Mouse (Mus musculus) urinary bladder, postnatal 36 days (tissue): ENCODE measurements around the gene Vpreb3.

Experiments
- DNase-seq, 2 experiments: peaks; one replicate each; pipeline ENCODE4 v3.0.0; 2022; ENCODE audit warnings: low spot score in 2 of 2, mixed read lengths in 1 of 2

Gene Vpreb3

DNA sequence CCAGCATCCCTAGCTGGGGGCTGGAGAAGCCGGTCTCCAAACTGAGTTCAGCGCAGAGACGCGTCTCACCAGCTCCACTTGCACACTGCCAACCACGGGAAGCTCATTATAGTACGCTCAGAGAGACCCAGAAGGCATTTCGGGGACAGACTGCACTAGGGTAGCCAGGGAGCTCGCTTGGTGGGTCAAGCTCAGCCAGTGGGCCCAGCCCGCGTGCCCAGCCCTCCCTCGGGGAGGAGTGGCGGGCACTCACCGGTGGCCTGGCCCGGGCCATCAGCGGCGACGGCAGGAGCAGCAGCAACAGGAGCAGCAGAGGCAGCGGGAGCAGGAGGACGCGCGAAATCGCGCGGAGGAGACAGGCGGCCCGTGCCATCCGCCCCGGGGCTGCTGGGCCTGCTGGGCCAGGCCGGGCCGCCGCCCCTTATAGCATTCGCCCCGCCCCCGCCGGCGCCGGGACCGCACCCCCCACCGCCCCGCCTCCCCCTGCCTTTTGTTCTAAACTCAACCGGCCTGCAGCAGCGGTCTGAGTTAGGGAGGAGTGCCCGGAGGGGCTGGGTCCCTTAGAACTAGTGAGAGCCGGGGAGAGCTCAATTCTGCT, 10.7 kb upstream of the Vpreb3 start:
- DNase-seq, result peak in 1 of 2 experiments; percentile 48

- no peak for DNase-seq
These were observed 10.0 kb upstream of the Vpreb3 start, which contains the start of gene Chchd10 for GRCm38 (mm10) chr10:75932891-75933290. Gene Chchd10, plus strand, starts transcription at chr10:75933130.

DNA sequence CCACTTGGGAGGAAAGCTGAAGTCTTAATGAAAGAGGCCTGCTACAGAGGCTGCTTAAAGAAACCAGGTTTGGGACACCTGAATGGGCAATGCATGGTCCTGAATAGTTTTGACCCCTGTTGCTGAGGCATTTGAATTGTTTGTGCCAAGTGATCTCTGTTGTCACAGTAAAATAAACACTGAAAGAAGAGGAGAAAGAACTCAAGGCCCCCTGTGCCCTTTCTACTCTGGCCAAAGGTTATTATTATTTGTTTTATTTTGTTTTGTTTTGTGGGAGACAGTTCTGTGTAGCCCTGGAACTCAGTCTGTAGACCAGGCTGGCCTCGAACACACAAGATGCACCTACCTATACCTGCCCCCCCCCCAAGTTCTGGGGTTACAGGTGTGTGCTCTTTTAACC, 7.9 kb upstream of the Vpreb3 start:
- DNase-seq, result no peak

DNA sequence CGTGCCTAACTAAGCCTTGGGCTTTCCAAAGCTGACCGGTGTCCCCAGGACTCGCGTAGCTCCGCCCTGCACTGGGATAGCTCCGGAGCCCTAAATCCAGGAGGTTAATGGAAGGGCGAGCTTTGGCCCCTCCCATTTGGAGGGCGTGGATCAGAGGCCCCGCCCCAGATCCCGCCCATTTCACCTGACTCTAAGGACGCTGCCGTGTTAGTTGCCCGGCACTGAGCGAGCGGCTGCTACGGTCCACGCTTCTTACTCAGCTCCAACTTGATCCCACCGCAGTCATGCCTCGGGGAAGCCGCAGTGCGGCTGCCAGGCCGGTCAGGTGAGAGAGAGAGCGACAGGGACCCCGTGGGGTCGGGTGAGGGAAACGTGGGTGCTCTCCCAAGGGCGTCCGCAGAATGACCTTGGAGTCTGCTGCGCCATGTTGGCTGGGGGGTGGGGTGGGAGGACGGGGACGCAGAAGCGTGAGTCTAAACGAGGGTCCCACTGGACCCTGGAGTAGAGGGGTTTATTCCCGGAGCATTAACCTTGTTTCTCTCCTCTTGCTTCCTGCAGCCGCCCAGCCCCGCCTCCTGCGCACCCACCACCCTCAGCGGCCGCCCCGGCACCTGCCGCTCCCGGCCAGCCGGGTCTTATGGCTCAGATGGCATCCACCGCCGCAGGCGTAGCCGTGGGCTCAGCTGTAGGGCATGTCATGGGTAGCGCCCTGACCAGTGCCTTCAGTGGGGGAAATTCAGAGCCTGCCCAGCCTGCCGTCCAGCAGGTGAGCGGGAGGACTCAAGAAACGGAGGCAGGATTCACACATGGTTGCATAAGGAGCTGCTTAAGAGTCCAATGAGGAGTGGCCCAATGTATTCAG, 6.9 kb upstream of the Vpreb3 start, which contains the start of gene Mmp11:
TSS of gene Mmp11 (minus strand) at position 817 of the 862 bp plus-strand sequence.
- DNase-seq, result peak in 1 of 2 experiments; percentile 72

GRCm38 (mm10) chr10:75936909-75937667, 5.8 kb upstream of the Vpreb3 start:
- DNase-seq, result no peak

DNA sequence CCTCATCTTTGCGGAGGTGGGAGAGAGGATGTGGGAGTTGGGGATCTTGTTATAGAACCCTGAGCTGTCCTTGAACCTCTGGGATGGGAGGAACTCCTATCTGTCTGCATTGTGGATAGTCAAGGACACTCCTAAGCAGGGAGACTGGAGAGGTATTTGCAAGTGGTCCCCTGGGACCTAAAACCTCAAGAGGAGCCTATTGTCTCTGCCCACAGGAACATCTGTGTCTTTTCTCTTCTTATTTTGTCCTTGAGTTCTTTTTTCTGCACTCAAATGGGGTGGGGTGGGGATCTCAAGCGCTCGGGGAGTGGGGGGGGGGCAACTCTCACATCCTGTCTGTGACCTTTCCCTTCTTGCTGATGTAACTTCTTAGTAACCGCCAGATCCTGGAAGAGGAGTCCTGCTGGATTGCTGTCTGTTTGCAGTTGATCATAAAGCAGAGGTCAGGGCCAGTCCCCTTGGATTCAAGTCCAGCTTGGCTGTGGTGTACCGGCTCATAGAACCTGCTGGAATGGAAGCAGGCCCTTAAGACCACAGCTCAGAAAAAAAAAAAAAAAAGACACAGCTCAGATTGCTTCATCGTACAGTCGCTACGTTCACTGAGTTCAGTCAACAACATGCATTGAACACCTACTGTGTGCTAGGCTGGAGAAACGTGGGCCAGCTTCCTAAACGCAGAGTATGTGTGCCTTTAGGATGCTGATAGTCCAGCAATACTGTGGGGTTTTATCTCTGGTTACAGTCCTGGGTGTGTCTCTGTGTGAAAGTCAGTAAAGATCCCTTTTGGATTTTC, 4.8 kb upstream of the Vpreb3 start:
- DNase-seq, result no peak

DNA sequence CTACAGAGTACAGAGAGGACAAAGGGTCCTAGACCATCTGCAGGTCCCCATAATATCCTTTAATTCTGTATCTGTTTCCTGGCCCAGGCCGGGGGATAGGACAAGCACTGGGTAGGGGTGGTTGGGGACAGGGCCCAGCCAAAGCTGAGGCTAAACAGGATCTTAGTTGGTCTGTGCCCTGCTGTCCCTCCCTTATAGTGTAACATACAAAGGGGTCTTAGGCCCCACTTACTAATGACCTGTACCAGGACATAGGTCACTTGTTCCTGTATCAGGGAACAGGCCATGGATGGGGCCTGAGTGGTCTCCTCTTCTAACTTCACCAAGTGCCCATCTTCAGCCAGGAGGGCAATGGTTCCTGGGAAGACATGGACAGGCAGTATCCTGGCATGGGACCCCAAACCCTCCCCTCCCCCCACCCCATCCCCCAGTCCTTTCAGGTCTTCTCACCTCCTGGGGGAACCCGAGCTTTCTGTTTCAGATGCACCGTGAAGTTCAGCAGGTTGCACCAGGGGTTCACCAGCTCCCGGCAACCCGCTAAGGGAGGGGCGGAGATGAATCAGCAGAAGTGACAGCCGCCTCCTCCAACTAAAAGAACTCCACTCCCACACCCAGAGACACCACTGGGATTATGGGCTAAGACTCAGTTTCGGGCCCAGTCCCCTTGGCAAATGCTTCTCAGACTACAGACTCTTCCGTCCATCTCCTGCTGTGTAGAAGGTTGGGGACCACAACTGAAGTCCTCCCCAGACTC, 3.2 kb upstream of the Vpreb3 start:
- no peak for DNase-seq

DNA sequence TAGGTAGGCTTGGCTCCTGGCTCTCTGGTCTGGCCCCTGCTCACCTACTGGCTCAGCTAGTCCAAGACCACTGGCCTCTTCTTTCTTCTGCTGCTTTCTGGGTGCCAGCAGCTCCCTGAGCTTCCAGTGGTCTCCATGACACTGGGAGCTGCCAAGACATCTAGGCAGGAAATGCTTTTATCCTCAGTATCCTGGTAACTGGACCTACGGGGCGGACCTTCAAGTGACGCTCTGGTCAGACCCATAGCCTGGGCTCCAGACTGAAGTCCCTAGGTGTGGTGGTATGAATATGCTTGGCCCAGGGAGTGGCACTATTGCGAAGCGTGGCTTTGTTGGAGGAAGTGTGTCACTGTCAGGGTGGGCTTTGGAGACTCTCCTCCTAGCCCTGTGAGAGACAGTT, 2.3 kb upstream of the Vpreb3 start, which contains the start of gene Gm867:
TSS of gene Gm867 (minus strand) at position 153 of the 400 bp plus-strand sequence.
- no peak for DNase-seq

DNA sequence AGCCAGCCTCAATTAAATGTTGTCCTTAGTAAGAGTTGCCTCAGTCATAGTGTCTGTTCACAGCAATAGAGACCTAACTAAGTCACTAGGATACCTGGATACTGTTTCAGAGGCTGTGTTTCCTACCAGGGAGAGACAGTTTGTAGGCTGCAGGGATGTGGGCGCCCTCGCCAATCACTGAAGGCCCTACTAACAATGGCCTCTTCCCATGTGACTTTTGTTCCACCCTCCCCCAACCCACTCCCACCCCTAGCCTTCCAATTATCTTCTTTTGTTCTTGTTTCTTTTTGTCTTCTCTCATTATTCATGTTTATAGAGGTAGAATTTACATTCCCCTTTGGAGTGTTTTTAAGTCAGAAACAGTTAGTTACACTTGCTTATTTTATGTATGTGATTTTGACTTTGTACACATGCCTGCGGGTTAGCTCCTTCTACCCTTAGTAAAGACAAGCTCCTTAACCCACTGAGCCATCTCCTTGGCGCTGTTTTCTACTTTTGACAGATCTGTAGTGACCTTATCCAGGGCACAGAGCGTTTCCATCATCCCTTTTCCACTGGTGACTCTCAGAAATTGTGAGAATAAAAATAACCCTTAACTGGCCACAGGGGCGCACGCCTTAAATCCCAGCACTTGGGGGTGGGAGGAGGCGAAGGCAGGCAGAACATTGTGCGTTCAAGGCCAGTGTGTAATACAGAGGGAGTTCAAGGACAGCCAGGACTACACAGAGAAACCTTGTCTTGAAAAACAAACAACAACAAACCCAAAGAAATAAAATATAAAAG, 1.6 kb upstream of the Vpreb3 start:
- no peak for DNase-seq

DNA sequence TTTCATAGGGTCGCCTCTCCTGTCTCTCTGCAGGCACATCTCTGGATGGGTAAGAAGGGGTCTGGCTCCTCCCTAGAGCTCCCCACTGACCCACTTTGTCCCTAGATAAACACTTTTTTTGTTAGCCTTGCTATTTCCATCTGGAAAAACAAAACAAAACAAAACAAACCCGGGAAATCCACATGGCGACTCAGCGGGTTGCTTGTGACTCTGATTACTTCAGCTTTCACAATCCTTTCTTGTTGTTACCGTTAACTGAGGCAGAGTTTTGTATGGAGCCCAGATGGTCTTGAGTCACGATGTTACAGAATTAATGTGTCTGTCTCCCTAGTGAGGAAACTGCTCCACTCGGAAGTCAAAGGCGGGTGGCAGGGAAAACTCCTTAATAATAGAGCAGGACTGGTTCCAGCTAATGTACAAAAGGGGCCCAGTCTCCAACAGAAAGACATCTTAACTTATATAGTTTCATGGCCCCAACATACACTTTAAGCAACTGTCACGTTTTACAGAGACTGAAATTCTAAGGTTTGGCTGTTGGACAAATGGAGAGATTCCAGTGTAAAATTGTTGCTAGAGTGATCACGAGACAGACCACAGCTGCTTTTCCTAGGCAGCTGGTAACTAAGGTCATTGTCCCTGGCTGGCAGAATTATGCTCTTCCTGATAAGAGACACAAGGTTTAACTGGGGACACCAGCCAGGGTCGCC, 1.4 kb downstream of the Vpreb3 start:
- DNase-seq, result no peak

DNA sequence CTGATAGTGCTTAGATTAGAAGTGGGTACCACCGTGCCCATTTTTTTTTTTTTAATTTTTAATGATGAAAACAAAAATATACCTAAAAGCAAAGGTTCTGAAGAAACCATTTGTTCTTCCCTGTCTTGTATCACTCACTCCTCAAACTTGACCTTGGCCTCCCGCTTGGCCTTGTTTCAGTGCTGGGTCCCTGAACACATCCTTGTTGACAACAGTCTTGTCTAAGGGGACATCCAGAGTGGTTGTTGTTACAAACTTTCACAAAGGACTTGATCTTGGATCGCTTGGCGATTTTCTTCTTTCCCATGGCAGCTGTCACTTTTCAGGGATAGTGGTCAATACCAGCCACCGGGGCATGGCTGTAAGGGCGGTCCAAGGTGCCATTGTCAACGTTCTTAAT, 2.4 kb downstream of the Vpreb3 start:
- DNase-seq, result no peak

GRCm38 (mm10) chr10:75945896-75946295, 3.0 kb downstream of the Vpreb3 start:
- DNase-seq, result no peak

DNA sequence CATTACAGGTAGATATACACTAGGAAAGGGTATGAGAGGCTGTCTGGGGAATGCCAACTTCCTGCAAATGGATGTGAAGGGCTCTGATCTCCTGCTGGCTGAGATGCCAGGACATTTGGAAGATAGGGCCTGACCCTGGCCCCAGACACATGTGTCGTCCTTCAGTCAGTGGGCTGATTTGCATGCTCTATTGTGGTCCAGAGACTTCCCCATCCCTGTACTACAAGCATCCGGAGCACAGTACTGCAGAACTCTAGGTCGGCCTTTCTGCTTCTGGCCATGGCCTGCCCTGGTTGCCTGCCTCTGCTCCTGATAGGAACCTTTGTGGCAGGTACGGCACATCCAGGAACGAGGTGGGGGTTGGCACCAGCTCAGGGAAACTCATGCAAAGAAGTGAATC, 5.2 kb downstream of the Vpreb3 start:
- no peak for DNase-seq

DNA sequence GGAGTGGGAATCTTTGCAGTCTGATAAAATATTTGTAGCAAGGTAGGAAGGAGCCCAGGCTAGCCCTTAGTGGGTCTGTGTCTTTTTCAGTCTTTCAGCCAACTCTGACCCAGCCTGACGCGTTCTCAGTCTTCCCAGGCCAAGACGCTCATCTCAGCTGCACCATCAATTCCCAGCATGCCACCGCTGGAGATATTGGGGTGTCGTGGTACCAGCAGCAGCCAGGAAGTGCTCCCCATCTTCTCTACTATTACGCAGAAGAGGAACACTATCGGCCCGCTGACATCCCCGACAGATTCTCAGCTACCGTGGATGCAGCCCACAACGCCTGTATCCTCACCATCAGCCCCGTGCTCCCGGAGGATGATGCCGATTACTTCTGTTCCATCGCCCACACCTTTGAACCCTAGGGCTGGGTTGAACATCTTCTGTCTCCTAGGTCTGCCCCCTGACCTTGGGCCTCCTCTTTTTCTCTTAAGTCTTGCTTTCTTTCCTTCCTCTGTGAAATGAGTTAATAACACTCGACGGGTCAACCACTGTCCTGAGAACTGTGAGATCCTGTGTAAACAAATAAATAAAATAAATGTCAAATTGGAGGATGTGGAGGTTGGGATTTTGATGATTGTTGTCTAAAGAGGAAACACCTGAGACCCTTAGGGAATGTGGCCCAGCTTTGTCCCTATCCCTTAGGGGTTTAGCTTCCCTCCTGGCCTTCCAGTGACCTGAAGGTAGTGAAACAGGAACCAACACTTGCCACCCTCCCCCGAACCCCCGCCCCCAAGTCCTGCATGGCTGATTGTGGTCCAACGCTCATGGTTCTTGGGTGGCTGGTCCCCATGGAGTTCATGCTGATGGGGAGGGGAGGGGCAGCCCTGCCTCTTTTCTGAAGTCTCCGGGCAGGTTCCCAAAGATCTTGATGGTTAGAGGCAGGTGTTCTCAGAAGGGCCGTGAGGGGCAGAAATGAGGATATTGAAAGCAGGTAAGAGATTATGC, 6.5 kb downstream of the Vpreb3 start:
- no peak for DNase-seq

DNA sequence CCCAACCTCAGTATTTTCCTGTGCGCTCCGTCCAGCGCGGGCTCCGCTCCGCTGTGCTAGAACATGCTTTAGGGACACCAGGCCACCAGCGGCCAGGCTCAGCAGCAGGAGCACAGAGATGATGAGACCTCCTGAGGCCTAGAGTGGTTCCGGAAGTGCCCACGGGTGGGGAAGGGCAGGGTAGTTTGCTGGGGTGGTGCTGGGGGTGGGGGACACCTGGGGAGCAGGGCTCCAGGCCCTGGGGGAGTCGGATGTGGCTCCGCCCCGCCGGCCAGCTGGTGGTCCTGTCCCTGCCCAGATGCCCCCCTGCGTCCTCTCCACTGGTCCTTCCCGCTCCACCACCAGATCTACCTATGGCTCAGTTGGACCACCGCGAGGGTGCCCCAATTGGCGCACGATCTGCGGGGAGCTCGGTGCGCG, 7.9 kb downstream of the Vpreb3 start:
- DNase-seq, result no peak

DNA sequence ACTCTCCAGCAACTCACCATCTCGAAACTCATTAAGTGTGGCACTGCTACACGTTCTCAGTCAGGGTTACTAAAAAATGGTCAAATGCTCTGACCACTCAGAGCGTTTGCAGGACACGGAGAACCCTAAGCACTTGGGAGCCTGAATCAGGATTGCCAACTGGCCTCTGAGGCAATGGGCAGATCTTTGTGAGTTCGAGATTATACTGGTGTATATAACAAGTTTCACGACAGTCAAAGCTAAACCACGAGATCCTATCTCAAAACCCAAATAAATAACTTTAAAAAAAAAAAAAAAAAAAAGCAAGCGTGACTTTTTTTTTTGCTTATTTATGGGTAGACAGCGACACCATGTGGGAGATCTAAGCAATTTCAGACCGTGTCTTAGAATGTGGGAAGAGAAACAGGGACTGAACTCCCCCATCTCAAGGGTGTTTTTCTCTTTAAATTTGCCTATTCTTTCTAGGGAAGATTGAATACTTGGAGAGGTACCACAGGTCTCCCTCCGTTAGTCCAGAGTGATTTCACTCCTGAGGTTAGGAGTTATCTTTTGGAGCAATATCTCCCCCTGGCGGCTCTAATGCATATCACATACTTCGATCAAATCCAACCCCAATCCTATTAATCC, 8.7 kb downstream of the Vpreb3 start:
- DNase-seq, result no peak

GRCm38 (mm10) chr10:75954381-75954811, 11.5 kb downstream of the Vpreb3 start, which contains the start of gene Gm5134:
Gene Gm5134, plus strand, starts transcription at chr10:75954514.
- DNase-seq, result no peak
